Mouse (Mus musculus): Measurements from ENCODE around the gene Ifitm6.

- TF ChIP-seq POLR2A (IDR thresholded peaks at IDR 0.05; ENCODE audit: low read depth, low read length) (peak; percentile 29; the same call in 1 of the 2 replicates), CTCF (IDR thresholded peaks at IDR 0.05; ENCODE audit: borderline replicate concordance, insufficient read depth, low read length) (no peak)
These were observed 8.1 kb downstream of the Ifitm6 start for GRCm38 (mm10) chr7:141009665-141010064.
